Mouse (Mus musculus): ENCODE results near the gene Dag1. TPM values are rescaled to one million over a fixed set of nuclear protein-coding genes. Genes with fewer than 3 reads are reported as not detected.
A peak's percentile ranks its signal among the peaks of the same experiment; 100 is the strongest.
"Not testable (repeated sequence)": the region's sequence is repeated elsewhere in the genome, so short reads cannot be mapped to it uniquely, and the experiment has no call there.

The Dag1 gene
- polyA plus RNA-seq, 1 experiment from 2014 or later: 53.7 TPM

DNA sequence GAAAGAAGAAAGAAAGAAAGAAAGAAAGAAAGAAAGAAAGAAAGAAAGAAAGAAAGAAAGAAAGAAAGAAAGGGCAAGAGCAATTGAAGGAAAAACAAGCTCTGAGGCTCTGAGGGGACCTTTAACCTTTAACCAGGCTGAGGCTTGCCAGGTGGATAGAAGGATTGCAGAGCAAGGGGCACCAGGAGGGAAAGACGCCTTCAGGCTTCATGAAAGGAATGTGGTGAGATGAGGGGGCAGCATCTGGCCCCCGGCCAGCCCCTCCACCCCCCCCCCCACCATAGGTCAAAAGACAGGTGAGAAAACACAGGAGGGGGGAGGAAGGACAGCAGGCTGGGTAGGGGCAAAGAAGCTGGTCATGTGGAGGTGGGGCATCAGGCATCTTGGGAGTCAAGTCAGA lies 8.2 kb upstream of the Dag1 start:
- Histone ChIP-seq H3K4me1 (0 out of 2 replicates have a peak, but pooled peaks cover 15% of the 10 kb centered on the region), H3K9ac (no peak overlapping the region), H3K4me3 (no peak overlapping the region), H3K4me2 (replicated peaks) (no peak overlapping the region), H3K27ac (no peak overlapping the region), H3K36me3 (no peaks in the 10 kb centered on the region), H3K9me3 (no peaks in the 10 kb centered on the region), H3K27me3 (no peaks in the 10 kb centered on the region)
- ATAC-seq (ENCODE audit: insufficient number of reproducible peaks, insufficient read depth, low FRiP score, low TSS enrichment): no peak
- WGBS: 4% methylated on average over 2 of the region's 2 CpGs

DNA sequence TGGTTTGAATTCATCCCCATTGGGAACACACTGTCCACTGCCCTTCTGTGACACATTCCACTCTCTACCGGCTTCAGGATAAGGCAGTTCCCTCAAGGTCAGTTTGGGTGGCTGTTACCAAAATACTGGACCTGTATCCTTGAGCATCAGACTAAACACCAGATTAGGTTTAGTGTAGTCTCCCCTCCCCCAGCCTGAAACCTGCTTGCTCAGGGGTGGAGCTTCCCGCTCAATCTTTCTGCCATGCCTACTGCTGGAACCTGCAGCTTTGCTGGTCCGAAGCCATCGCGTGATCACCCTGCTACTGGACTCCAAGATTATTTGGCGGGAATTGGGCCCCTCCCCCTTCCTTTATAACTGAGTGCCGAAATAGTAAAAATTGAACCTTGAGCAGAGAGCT lies 4.9 kb upstream of the Dag1 start:
- H3K27me3 ChIP-seq; H3K9me3 ChIP-seq; H3K36me3 ChIP-seq; H3K9ac ChIP-seq; H3K4me2 ChIP-seq (replicated peaks); ATAC-seq (ENCODE audit: insufficient number of reproducible peaks, insufficient read depth, low FRiP score, low TSS enrichment); H3K4me3 ChIP-seq; H3K27ac ChIP-seq: not testable (repeated sequence)
- WGBS: 77% methylated on average over 7 of the region's 7 CpGs
- 0 out of 2 replicates have a peak, but pooled peaks cover 10% of the 10 kb centered on the region for H3K4me1 ChIP-seq

DNA sequence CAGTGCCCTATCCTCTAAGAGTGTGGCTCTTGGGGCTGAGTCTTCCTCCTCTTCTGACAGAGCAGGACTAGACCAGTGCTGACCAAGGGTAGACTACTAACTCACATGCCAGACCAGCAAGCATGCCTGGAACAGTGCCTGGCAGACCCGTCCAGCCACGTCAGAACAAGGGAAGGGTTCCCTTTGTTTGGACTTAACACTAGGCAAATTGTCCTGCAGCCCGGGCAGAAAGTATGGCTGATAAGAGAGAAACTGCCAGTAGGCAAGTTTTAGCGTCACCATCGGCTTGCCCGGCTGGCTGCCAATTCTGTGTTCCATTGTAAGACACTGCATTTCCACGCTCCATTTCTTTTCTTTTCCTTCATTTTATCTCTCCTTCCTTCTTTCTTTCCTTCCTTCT lies 3.9 kb upstream of the Dag1 start:
- Histone ChIP-seq H3K36me3 (no peaks in the 10 kb centered on the region), H3K4me1 (0 out of 2 replicates have a peak, but pooled peaks cover 11% of the 10 kb centered on the region), H3K9me3 (no peaks in the 10 kb centered on the region), H3K4me3 (no peak overlapping the region), H3K27me3 (no peaks in the 10 kb centered on the region), H3K4me2 (replicated peaks) (no peak overlapping the region), H3K9ac (no peak overlapping the region), H3K27ac (no peak overlapping the region)
- no peak for ATAC-seq (ENCODE audit: insufficient number of reproducible peaks, insufficient read depth, low FRiP score, low TSS enrichment)
- 79% methylated on average over 7 of the region's 7 CpGs for WGBS

DNA sequence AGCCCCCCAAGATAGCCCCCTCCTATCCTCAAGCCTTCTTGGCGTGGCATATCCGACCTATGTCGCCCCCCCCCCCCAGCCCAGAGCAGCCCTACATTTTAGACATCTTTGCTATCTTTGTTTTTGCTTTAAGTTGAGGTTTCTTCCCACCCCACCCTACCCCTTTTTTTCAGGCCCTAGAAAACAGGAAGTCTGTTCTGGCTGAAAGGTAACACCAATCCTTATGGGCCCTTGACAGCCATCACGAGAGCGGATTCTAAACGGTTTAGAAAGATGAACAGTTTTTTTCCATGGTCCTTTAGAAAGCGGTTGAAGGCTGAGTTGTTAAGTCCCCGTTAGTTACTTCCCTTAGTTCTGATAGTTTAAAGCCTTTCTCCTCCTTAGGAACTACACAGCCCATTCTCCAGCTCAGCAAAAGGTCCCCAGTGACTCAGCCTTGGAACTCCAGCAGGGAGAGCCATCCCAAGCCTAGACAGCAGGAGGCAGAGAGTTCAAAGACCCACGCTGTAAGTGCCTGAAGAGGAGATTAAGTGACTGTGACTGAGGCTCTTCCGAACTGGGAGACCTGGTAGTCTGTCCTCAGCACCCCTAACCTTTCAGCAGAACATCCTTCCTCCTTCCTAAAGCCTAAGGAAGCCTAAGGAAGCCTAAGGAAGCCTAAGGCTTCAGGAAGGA lies 2.6 kb upstream of the Dag1 start:
- H3K4me2 ChIP-seq (replicated peaks): no peak overlapping the region
- ATAC-seq (ENCODE audit: insufficient number of reproducible peaks, insufficient read depth, low FRiP score, low TSS enrichment): no peak
- WGBS: 47% methylated on average over 10 of the region's 10 CpGs
- H3K9ac ChIP-seq: no peak overlapping the region
- H3K4me3 ChIP-seq: no peak overlapping the region
- no peak overlapping the region for H3K27ac ChIP-seq
- no peaks in the 10 kb centered on the region for H3K27me3 ChIP-seq
- peaks cover 14% of the 10 kb centered on the region for H3K4me1 ChIP-seq
- no peaks in the 10 kb centered on the region for H3K36me3 ChIP-seq
- H3K9me3 ChIP-seq: no peaks in the 10 kb centered on the region

DNA sequence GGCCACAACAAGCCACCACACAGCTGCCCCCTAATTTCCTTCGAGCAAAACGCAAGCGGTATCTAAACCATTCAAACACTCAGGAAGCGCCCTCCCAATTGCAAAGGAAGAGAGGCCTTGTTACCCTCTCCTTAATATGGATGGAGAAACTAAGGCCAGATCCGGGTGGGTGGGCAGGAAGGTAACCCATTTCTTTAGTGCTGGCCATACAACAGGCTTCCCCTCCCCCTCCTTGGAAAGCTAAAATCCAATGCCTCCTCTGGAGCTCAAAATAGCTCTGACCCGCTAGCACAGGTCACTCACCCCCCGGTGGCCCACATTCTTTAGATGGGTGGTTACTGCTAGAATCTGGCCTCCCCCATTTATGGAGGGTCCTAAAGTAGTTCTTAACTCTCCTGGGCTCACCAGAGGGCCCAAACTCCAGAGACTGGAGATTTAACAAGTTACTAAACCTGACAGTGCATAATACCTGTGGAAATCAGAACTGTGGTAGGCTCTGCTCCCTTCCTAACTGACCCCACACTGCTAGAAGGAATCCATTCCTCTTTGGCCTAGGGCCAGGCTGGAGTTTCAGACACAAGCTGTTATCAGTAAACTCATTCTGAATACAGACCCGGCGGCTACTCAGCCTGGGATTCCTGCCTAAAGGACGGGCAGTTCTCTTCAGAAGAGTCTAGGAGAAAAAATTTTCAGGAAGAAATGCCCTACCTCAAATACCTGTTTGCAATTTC lies 598 bp upstream of the Dag1 start:
- ATAC-seq (ENCODE audit: insufficient number of reproducible peaks, insufficient read depth, low FRiP score, low TSS enrichment): peak; percentile 61
- Histone ChIP-seq H3K9ac (peak overlapping the region; percentile 39; the same call in 1 of the 2 replicates), H3K27me3 (no peaks in the 10 kb centered on the region), H3K4me2 (replicated peaks) (peak overlapping the region; percentile 74), H3K4me1 (peaks cover 13% of the 10 kb centered on the region), H3K27ac (peak overlapping the region; percentile 90), H3K36me3 (no peaks in the 10 kb centered on the region), H3K9me3 (no peaks in the 10 kb centered on the region), H3K4me3 (peak overlapping the region; percentile 92)
- WGBS: 10% methylated on average over 10 of the region's 10 CpGs

DNA sequence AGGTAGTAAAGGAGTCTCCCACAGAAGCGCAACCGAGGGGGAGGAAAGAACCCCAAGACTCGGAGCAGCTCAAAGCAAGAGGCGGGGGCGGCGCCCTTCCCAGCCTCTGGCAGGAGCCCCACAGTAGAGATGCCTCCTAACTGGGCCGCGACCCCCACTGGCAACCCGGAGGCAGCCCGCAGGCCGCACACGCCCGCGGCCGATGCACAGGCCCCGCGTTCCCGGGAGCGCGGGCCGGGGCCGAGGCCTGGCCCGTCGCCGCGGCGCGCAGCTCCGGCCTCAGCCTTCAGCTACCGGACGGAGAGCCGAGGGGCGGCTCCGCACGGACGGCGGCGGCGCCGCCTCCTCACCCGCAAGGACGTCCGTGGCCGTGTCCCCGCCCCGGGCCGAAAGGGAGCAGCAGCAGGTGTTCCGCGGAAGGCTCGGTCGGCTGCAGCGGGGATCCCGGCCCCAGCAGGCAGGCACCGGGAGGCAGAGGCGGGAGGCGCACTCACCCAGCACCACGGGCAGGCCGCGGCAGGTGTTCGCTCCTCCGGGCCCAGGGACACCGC lies 552 bp downstream of the Dag1 start:
- peak; percentile 43 for ATAC-seq (ENCODE audit: insufficient number of reproducible peaks, insufficient read depth, low FRiP score, low TSS enrichment)

DNA sequence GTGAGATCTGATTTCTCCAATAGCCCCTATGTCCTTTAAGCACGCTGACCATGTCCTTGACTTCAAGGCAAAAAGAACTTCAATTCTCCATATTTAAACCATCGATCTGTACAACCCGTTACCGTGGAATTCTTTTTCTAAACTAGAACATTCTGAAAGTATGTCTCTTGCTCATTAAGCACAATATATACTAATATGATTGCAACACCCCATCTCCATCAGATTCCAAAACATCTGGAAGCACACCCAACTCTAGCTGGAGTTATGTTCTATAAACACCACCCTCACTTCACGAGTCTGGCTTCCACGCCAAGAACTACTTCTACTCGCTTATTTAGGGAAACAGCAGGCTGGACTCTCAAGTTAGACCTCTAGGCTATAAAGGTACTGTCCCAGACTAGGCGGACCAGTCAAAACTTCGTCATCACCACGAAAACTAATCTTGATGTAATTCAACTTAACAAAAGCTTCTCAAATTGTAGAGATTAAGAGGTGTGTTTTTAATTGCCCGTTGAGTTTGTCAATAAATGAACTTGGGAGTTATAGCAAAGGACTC lies 1.2 kb downstream of the Dag1 start:
- Histone ChIP-seq H3K4me1 (peaks cover 13% of the 10 kb centered on the region), H3K27ac (0 out of 2 replicates have a peak overlapping the region, but pooled peaks have one; percentile 90), H3K4me3 (peak overlapping the region; percentile 92), H3K4me2 (replicated peaks) (peak overlapping the region; percentile 74), H3K9me3 (no peaks in the 10 kb centered on the region), H3K9ac (peak overlapping the region; percentile 87; the same call in 1 of the 2 replicates), H3K27me3 (no peaks in the 10 kb centered on the region), H3K36me3 (no peaks in the 10 kb centered on the region)
- no peak for ATAC-seq (ENCODE audit: insufficient number of reproducible peaks, insufficient read depth, low FRiP score, low TSS enrichment)
- 45% methylated on average over 11 of the region's 11 CpGs for WGBS

More for the DNA sequence above, 552 bp downstream of the Dag1 start:
- Histone ChIP-seq H3K4me3 (peak overlapping the region; percentile 92), H3K4me2 (replicated peaks) (peak overlapping the region; percentile 74), H3K27me3 (no peaks in the 10 kb centered on the region), H3K36me3 (no peaks in the 10 kb centered on the region), H3K27ac (peak overlapping the region; percentile 90), H3K9me3 (no peaks in the 10 kb centered on the region), H3K9ac (peak overlapping the region; percentile 87), H3K4me1 (peaks cover 13% of the 10 kb centered on the region)
- under 1% methylated on average over 61 of the region's 62 CpGs for WGBS

DNA sequence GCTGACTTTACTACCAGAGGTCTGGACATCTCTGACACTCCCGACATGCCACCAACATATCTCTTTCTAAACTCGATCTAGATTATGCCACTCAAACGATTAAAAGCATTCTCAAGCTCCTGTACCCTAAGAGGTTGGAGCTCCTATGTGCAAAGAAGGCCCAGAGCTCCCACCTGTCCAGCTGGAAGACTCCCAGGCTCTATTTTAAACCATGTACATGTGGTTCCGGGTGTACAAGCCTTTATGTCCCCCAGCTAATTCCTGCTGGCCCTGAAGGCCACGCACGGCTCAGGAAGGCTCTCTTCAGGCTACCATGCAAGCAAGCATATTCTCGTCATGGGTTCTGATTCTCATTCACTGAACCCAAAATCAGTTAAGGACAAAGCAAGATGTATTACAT lies 1.9 kb downstream of the Dag1 start:
- no peaks in the 10 kb centered on the region for H3K9me3 ChIP-seq
- ATAC-seq (ENCODE audit: insufficient number of reproducible peaks, insufficient read depth, low FRiP score, low TSS enrichment): no peak
- WGBS: 76% methylated on average over 7 of the region's 7 CpGs
- no peaks in the 10 kb centered on the region for H3K36me3 ChIP-seq
- peaks cover 13% of the 10 kb centered on the region for H3K4me1 ChIP-seq
- H3K4me3 ChIP-seq: no peak overlapping the region
- no peak overlapping the region for H3K9ac ChIP-seq
- no peaks in the 10 kb centered on the region for H3K27me3 ChIP-seq
- no peak overlapping the region for H3K27ac ChIP-seq
- peak overlapping the region; percentile 74 for H3K4me2 ChIP-seq (replicated peaks)

DNA sequence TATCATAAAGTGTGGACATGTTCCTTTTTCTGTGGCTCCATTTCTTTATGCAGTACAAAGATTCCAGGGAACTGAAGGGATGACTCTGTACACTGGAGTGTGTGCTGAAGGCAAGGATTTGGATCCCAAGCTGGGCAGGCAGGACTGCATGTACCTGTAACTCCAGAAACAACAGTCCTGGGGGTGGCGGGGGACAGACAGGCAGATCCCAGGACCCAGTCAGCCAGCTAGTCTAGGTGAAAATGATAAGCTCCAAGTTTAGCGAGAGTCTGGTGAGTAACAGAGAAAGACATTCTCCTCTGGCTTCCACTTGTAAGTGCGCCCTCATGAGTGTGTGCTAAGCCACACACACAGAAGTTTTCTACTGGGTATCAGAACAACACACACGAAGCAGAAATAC lies 3.2 kb downstream of the Dag1 start:
- no peaks in the 10 kb centered on the region for H3K36me3 ChIP-seq
- H3K4me1 ChIP-seq: peaks cover 13% of the 10 kb centered on the region
- WGBS: 83% methylated on average over 4 of the region's 4 CpGs
- H3K4me2 ChIP-seq (replicated peaks): no peak overlapping the region
- ATAC-seq (ENCODE audit: insufficient number of reproducible peaks, insufficient read depth, low FRiP score, low TSS enrichment): no peak
- H3K4me3 ChIP-seq: no peak overlapping the region
- no peaks in the 10 kb centered on the region for H3K9me3 ChIP-seq
- H3K27me3 ChIP-seq: no peaks in the 10 kb centered on the region
- H3K27ac ChIP-seq: no peak overlapping the region
- no peak overlapping the region for H3K9ac ChIP-seq

DNA sequence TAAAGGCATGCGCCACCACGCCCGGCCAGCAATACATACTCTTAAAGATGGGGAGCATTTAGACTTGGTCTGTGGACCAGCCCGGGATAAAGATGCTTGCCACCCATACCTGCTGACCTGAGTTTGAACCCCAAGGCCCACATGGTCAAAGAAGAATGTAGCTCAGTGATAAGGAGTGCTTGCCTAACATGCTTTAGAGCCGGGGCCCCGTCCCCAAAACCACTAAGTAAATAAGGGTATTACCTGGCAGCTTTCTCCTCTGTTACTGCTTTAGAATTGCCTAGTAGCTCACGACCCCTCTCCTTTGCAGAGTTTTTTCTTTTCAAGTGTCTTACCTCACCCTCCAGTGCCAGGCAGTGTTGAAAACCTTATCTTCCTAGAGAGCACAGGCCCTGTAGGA lies 11.0 kb downstream of the Dag1 start:
- Histone ChIP-seq H3K27ac (no peak overlapping the region), H3K9me3 (no peaks in the 10 kb centered on the region), H3K4me3 (no peak overlapping the region), H3K4me2 (replicated peaks) (no peak overlapping the region), H3K27me3 (no peaks in the 10 kb centered on the region), H3K36me3 (peaks cover 21% of the 10 kb centered on the region), H3K4me1 (no peaks in the 10 kb centered on the region), H3K9ac (no peak overlapping the region)
- no peak for ATAC-seq (ENCODE audit: insufficient number of reproducible peaks, insufficient read depth, low FRiP score, low TSS enrichment)
- 97% methylated on average over 7 of the region's 7 CpGs for WGBS

DNA sequence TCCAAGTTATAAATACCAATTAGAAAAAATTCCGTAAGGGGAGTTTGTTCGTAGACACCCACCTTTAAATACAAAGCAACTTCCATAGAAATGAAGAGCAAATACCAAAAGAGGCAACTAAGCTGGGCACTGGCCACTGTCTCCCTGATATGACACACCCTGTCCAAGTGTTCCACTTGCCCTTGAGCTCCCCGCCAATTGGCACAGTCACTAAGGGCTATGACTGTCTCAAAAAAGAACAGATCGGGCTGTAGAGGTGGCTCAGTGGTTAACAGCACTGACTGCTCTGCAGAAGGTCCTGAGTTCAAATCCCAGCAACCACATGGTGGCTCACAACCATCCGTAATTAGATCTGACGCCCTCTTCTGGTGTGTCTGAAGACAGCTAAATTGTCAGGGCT lies 11.9 kb downstream of the Dag1 start:
- H3K4me2 ChIP-seq (replicated peaks): no peak overlapping the region
- ATAC-seq (ENCODE audit: insufficient number of reproducible peaks, insufficient read depth, low FRiP score, low TSS enrichment): no peak
- no peak overlapping the region for H3K4me3 ChIP-seq
- peaks cover 21% of the 10 kb centered on the region for H3K36me3 ChIP-seq
- no peak overlapping the region for H3K27ac ChIP-seq
- no peaks in the 10 kb centered on the region for H3K27me3 ChIP-seq
- H3K9ac ChIP-seq: no peak overlapping the region
- H3K4me1 ChIP-seq: no peaks in the 10 kb centered on the region
- 89% methylated on average over 6 of the region's 6 CpGs for WGBS
- no peaks in the 10 kb centered on the region for H3K9me3 ChIP-seq

DNA sequence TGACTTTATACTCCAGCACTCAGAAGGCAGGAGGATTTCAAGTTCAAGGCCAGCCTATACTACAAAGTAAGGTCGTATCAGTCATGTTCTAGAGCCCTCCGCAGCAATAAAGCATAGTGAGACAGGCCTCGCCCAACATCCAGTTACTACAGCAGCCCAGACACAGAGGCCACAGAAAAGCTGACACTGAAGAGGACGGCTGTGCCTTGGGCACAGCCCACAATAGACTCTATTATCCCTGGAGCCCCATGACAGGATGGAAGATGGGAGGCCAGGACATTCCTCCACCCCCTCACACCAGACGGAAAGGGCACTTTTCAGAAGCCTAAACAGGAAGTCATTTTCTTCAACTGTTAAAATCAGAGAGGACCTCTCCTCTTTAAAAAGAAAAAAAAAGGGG lies 14.8 kb downstream of the Dag1 start:
- Histone ChIP-seq H3K4me3 (no peak overlapping the region), H3K27me3 (no peaks in the 10 kb centered on the region), H3K9ac (no peak overlapping the region), H3K4me2 (replicated peaks) (no peak overlapping the region), H3K4me1 (no peaks in the 10 kb centered on the region), H3K27ac (no peak overlapping the region), H3K9me3 (no peaks in the 10 kb centered on the region), H3K36me3 (peaks cover 24% of the 10 kb centered on the region)
- ATAC-seq (ENCODE audit: insufficient number of reproducible peaks, insufficient read depth, low FRiP score, low TSS enrichment): no peak
- 39% methylated on average over 5 of the region's 5 CpGs for WGBS
